Mouse (Mus musculus): ENCODE measurements around the gene Bcl2l13.
"Not testable (repeated sequence)": the region's sequence is repeated elsewhere in the genome, so short reads cannot be mapped to it uniquely, and the experiment has no call there.

Gene Bcl2l13

DNA sequence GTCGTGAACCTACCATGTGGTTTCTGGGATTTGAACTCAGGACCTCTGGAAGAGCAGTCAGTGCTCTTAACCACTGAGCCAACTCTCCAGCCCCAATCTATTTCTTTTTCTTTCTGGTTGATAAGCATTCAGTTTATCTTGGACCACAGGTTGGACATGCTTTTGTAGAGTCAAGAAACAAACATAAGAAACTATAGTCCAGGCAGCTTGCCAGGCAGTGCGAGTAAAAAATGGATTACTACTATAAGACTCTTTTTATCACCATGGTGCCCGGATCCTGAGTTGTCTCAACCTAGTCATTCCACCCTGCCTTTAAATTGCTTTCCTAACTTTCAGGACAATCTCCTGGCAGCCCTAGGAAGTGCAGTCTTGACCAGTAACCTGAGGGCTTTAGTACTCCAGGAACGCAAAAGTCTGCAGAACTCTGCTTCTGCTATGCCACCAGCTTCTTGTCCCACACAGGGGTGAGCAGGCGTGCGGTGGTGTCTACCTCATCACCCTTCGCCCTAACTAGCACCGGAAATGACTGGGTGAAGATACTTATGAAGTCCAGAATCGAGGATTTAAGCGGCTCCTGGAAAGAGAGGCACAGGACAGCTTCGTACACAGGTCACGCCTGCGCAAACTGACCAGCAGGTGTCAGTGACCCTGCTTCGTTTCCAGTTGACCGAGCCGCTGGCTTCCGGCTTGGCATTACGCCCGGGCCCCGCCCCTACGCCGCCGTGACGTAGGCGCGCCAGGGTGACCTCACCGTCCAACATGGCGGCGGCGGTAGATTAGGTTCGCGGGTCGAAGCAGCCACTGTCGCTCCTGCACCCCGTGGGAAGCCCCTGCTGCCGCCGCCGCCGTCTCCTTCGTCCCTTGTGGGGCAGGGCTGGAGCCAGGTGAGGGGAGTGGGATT lies at the start of gene Bcl2l13:
TSS of gene Bcl2l13 (plus strand) at position 739 of the 901 bp plus-strand sequence.
- peak; percentile 97 for DNase-seq

DNA sequence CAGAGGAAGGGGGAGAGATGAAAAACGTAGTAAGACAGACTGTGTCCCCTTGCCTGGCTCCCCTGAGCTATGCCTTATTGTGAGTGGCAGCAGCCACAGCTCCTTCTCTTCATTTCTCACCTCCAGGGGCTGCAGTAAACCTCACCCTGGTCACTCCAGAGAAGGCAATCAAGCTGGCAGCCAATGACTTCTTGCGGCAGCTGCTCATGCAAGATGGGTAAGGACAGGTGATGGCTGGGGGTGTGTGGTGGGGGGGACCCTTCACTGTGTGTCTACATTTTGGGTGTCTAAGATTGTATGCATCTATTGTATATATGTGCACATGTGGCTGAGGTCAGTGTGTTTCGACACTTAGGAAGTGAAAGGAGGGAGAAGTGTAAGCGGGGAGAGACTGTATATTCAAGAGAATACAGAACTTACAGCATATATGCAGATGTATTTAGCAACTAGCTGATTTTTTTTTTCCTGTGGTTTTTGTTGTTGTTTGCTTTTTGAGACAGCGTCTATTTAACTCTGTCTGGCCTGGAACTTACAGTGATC lies 47.9 kb upstream of the Bcl2l13 start:
- DNase-seq: no peak

DNA sequence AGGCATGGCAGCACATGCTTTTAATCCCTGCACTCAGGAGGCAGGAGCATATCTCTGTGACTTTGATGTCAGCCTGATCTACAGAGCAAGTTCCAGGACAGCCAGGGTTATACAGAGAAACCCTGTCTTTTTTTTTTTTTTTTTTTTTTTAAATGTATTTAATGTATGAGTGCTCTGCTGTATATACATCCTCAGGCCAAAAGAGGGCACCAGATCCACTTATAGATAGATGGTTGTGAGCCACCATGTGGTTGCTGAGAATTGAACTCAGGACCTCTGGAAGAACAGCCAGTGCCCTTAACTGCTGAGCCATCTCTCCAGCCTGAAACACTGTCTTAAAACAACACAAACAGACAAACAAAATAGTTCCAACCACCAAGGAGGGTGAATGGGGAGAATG lies 47.1 kb upstream of the Bcl2l13 start:
- no peak for DNase-seq

DNA sequence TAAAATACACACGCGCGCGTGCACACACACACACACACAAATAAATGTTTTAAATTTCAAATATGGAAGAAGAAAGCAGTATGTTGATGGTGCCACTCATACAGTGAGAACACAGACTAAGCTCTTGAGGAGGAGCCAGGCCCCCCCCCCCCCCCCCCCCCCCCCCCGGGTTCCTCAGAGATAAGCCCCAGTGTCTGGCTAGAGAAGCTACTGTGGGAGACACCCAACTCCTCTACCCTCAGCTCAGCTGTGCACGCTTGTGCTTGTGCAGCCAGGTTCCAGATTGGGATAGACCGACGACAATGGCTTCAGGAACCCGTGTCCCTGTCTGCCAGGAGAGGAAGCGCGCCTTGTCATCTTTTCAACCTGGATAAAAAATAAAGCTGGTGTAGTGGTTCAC lies 45.9 kb upstream of the Bcl2l13 start:
- no peak for DNase-seq

DNA sequence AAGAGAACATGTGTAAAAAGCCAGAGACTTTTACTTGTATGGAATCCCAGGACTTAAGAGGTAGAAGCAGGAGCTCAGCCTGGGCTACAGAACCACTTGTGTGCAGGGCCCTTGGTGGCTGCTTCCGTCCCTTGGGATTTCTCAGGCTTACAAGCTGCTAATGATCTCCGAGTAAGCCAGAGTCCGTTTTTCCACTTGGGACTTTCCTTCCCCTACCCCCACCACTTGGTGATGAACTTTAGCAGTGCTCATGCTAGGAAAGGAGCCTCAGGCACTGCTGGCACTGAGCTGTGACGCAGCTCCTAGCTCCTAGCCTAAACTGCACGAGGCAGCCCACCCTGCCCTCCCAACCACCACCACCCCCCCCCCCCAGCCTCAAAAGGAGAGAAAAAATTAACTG lies 45.3 kb upstream of the Bcl2l13 start:
- DNase-seq: no peak

DNA sequence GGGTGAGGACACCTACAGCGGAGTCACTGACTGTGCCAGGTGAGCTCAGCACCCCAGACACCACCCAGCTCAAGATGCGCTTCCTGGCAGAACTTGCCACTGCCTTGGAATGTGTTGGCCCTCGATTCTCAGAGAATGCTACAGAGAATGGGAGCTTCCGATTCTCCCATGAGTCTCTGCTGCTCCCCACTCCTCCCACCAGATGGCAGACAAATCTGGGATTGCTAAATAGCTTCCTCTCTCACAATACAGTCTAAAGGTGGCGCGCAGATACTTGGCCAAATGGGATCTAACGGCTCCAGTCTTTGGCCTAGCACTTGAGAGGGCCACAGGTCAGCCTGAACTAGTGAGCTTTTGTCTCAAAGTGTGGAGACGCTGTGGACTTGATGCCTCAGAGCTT lies 43.1 kb upstream of the Bcl2l13 start:
- no peak for DNase-seq

DNA sequence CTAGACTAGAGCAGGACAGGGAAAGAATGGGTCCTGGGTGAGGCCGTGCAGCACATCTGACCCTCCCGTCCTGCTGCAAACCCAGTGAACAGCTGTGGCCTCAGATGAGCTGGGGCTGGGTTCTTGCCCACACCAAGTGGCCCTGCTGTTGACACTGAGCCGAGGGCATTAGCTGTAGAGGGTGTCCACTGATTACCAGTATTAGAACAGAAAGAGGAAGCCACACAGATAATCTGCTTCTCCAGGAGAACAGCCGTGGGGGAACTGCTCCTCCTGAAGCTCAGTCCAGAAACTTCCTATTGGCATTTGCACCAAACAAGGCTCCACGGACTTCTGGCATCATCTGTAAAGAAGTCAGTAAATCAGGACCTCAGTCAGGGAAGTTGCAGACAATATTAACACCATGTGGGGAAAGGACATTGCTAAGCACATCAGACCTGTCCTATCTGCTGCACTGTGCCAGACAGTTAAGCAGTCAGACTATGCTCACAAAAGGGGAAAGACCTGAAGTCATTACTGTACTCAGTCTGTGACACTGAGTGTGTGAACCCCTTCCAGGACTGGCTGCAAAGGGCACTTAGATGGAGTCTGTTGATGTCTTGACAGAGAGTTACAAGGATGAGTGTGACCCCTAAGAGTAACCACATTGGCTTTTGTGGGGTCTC lies 40.5 kb upstream of the Bcl2l13 start:
- no peak for DNase-seq

DNA sequence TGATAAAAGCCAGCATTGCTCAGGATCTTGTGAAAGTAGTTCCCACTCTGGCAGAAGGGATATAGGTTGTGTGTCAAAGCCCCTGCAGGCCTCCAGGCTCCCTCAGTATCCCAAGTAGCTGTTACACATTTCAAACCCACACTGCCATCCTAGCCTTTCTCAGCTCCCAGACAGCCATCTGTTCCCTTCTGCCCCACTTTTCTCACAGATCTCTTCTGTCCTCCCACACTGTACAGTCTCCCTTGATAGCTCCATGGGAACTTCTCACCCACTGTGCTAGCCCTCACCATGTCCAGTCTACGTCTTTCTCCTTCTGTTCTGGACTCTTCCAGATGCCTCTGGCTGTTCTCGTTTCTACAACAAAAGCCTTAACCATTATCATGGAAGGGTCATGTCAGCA lies 39.9 kb upstream of the Bcl2l13 start:
- no peak for DNase-seq

DNA sequence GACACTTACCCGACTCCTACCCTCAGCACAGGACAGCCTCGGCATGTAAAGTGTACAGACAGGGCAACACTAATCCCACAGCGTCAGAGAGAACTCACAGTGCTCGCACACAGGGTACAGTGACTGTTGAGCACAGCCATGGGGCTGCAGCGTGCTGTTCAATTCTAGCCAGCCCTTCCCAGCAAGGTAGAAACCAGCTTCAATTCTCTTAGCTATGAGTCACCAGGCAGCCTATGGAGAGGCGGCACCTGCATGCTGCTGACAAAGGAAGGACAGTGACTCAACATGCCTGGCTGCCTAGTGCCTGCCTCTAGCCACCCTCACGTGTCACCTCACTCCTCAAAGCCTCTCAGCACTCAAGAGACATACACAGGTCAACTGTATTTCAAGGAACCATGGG lies 38.0 kb upstream of the Bcl2l13 start:
- DNase-seq: no peak

DNA sequence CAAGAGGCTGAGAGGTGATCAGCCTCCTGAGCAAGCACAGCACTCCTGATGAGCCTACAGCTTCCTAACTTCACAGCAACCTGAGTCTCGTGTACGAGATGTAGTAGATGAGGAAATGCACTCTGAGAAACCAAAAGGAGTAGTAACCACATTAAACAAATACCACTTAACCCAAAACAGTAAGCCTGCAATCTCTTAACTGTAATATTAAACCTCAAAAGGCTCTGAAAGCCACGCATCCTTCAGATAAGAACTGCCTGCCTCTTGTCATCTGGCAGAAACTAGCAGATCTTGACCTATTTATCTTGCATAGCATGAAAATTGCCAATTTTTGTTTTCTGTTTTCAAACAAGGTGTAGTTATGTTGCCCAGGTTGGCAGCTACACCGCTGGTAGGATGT lies 37.1 kb upstream of the Bcl2l13 start:
- DNase-seq: no peak

DNA sequence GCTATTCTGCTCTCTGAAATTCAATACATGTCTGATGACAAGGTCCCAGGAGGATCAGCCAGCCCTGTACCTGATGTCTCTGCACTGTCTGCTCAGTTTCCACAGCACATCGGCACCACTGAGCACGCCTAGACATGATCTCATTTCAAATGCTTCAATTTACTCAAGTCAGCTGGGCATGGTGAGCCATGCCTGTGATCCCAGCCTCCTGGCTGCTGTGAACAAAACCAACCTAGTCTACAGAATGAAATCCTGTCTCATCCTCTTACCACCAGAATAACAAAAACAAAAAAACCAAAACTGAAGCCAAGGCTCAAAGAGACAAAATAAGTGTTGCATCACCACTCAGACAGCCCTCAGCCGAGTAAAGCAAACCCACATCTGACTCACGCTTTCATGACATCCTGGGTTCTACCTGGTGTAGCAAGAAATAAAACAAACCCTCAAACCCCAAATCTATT lies 36.4 kb upstream of the Bcl2l13 start:
- DNase-seq: no peak

DNA sequence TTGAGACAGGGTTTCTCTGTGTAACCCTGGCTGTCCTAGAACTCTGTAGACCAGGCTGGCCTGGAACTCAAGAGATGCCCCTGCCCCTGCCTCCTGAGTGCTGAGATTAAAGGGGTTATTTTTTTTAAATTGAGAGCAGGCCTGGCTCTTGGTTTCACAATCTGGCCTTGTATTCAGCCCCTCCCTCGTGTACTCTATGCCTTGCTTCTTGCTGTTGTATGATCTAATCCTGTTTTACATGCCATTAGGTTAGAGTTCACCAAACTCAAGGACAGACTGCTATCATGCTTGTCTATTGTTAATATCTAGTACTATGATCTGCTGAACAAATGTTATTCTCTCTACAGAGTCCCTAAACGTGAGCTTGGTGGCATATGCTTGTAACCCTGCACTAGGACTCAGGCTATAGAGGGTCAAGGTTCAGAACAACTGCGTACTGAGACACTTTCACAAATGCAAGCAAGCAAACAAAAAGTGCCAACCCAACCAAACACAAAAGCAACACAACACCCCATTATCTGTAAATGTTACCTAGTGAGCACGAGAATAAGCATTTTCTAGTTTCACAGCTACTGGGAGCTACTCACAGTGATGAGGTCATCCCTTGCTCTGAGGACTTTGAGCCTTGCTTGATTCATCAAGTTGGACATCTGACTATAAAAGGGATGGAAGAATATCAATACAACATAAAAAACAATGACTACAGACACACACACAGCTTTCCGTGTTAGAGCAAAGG lies 28.8 kb upstream of the Bcl2l13 start:
- no peak for DNase-seq

DNA sequence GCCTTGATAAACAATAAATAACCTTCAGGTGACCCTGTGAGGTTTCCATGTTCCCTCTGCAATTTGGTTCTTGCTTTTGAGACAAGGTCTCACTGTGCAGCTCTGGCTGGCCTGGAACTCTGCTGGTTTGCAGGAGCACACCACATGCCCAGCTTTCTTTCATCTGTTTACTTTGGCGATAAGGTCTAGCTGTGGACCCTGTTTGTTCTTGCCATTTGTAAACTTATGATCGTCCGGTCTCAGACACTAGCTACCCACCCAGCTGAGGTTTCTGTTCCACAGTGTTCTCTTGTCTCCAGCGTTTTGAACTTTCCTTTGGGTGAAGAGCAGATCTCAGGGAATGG lies 28.3 kb upstream of the Bcl2l13 start:
- no peak for DNase-seq

DNA sequence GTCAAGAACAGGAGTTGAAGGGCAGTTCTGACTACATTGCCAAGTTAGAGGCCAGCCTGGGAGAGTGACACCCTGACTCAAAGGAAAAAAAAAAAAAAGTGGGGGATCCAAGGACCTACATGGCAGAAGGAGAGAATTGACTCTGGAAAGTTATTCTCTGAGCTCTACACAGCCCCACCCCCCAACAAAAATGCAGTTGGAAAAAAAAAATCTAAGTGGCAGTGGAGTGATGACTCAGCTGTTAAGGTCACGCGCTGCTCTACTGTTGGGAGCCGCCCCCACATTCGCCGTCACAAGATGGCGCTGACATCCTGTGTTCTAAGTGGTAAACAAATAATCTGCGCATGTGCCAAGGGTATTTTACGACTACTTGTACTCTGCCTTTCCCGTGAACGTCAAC lies 24.0 kb upstream of the Bcl2l13 start:
- not testable (repeated sequence) for DNase-seq

DNA sequence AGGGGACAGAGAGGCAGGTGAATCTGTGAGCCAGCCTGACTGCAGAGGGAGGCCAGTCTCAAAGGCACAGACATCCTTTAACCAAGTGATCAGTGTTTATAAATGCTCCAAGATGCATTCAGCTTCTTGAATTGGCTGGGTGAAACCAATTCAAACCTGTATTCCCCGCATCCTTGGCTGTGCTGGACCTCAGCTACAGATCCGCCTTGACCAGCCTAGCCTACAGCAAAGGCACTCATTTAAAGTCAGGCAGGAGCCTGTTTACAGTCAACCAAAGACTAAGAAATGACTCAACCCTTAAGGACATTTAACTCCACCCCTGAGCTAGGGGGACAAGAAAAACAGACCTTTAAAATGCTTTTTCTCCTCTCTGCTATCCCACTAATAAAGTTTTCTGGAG lies 16.7 kb upstream of the Bcl2l13 start:
- no peak for DNase-seq

DNA sequence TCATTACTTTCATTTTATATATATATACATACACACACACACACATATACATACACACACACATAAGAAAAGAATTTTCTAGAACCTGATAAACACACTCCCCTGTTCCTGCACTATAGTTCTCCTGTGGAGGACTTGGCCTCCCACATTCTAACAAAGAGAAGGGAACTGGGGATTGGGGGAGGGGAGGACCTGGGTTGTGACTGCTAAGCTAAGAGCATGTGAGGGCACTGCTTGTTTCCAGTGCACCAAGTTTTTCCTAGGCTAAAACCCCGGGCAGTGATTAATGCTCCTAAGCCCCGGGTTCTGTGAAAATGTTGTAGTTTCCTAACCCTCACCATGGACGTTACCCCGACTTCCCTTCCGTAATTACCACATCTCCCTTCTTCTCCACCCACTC lies 15.9 kb upstream of the Bcl2l13 start:
- no peak for DNase-seq

DNA sequence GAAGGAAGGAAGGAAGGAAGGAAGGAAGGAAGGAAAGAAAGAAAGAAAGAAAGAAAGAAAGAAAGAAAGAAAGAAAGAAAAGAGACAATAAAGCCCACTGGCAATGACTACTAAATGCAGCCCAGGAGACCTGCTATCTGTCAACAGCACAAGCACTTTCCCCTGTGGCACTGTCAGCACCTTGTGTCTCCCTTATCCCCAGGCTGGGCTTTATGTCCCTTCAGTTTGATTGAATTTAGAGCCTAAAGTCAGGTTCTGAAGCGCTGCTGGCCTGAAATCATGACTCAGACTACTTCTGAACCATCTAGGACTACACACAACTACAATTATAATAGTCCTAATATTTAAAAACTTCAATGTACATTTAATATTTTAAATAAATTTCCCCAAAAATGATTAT lies 15.1 kb upstream of the Bcl2l13 start:
- no peak for DNase-seq

DNA sequence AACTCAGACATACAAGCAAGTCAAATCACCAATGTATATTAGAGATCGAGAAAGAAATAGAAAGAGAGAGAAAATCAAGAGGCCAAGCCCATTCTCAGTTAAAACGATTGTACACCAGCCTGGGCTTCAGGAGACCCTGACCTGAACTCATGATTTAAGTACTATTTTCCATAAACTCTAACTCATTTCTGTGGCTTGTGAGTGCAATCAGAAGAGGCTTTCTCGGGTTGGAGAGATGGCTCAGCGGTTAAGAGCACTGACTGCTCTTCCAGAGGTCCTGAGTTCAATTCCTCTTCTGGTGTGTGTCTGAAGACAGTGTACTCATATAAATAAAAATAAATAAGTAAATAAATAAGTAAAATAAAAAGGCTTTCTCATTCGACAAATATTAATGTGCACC lies 14.3 kb upstream of the Bcl2l13 start:
- no peak for DNase-seq

DNA sequence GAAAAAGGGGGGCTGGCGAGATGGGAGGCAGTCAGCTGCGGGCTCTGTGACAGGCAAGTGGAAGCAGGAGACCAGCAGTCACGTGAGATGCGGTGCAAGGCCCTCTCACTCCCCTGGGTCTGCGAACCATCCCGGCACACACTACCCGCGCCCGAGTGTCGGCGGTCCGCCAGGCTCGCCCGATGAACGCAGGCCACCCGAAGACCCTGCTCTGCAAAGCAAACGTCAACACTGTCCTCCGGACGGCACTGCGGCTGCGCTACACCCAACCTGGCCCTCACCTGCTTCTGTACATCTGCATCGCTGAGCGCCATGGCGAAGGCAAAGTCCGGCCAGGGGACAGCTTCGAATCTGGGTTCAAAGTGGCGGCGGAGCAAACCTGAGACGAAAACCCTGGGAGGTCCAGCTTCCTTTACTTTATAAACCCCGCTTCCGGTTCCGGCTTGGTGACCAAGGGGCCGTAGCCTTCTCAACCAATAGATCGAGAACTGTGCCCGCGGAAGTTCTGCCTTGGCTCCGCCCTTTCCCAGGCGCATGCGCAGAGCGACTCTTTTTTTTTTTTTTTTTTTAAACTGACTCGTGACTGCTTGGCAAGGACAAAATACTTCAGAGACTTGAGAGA lies 13.6 kb upstream of the Bcl2l13 start, which contains the start of gene Atp6v1e1:
TSS of gene Atp6v1e1 (minus strand) at position 487 of the 622 bp plus-strand sequence.
- peak; percentile 93 for DNase-seq

DNA sequence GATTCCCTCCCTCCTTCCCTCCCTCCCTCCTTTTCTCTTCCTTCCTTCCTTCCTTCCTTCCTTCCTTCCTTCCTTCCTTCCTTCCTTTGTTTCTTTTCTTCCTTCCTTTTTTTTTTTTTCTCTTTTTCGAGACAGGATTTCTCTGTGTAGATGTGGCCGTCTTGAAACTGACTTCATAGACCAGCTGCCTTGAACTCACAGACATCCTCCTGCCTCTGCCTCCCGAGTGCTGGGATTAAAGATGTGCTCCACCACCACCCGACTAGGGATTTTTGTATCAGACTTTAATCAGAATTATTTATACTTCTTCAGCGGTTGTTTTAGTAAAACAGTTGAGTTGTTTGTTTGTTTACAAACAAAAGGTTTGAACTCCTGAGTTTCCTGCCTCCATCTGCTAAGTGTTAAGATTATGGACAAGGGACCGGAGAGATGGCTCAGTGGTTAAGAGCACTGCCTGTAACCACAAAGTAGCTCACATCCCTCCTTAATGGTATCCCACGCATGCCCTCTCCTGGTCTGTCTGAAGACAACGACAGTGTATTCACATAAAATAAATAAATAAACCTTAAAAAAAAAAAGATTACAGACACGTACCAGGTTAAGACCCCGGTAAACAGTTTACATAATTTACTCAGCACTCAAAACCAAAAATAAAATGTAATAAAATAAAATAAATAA lies 12.9 kb upstream of the Bcl2l13 start:
- DNase-seq: peak; percentile 33 to 63

DNA sequence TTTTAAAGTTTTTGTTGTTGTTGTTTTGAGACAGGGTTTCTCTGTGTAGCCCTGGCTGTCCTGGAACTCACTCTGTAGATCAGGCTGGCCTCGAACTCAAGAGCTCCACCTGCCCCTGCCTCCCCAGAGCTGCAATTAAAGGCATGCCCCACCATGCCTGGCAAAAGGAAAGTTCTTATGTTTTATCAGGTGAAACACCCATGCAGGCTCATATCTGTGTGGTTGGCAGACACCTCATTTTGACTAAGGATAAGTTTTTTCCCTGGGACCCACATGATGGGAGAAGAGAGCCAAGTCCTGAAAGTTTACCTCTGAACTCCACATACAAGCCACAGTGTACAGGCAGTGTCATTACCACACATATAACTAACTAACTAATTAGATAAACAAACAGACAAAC lies 6.0 kb upstream of the Bcl2l13 start:
- DNase-seq: no peak
